Mouse (Mus musculus): ENCODE results near the gene Ccdc162.

The Ccdc162 gene

DNA sequence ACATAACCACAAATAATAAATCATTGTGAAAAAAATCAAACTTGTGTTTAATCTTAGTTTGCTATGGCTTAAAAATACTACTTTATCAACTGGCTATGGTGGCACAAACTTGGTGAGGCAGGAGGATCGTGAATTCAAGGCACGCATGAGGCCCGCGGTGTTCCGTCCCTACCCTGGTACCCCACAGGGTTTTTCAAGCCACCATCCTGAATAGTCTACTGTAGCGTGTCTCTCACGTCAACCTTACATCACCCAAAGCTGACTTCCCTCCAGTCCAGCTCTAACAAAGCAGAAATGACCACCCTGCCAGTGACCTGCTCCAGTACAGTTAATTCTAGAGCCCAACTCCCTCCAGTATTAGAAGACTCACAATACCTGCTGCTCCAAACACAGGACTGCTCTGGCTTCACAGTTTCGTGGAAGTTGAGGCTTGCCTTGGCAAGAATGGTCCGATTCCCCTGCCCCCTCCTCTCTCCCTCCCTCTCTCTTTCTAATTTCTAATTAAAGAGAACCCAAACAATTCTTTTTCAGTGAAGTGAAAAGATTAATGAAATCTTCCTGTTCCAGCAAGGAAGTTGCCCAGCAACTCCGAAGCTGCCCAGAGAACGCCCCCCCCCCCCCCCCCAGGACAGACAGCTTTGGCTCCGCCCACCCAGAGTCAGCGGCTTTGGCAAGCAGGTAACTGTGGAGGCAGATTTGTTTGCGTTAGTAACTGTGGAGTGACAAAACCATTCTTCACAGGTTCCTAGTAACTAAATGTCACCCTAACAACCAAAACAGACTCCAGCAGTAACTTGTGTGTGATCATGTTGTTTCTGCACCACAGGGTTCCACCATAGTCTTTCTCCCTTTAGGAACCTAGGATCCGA lies at the start of gene Ccdc162:
Gene Ccdc162, minus strand, starts transcription at position 606 of the 869 bp plus-strand sequence.
- in situ Hi-C loops (cut with MboI; ENCODE audit: unreplicated experiment in 2 of 2), result no loop called here

DNA sequence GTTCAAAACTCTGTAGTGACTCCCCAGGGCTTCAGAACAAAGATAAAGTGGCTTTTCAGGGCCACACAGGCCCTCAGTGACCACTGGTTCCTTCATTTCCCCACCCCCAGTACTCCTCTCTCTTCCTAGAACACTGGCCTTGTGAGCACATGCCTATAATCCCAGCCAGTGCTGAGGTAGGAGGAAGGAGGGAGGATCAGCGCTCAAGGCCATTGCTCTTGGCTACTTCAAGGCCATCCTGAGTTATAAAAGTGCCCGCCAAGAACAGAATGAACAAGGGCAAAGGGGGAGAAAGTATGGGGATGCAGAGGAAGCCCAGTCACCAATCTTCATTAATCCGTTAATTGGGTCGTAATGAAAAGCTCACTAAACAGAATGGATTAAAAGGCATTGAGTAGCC lies 49.2 kb upstream of the Ccdc162 start:
- in situ Hi-C loops (cut with MboI; ENCODE audit: unreplicated experiment in 2 of 2), result no loop called here

DNA sequence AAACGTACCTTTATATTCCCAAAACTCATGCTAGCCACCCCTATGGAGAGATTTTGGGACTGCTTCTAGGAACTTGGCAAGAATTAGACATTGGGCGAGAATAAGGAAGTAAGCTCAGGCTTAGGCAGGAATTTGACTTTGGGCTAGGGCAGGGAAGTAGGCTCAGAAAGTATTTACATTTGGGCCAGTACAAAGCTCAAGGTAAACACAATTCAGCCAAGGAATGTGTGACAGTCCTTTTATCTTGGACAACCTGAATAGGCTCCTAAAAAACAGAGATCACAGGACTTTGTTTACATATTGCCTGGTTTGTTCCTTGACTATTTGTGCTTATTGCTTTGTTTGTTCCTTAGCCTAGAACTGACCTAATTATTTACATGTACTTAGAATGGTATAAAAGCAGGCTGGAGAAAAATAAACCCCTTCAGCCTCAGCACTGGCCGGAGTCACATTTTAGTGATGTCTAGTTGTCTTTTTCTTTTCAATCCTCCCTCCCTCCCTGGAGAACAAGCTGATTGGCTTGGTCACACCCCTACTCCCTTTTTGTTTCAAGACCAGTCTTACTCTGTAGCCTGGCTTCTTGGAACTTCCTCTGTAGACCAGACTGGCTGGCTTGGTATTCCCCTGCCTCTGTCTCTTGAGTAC lies 47.4 kb upstream of the Ccdc162 start:
- in situ Hi-C loops (cut with MboI; ENCODE audit: unreplicated experiment in 2 of 2), result no loop called here

DNA sequence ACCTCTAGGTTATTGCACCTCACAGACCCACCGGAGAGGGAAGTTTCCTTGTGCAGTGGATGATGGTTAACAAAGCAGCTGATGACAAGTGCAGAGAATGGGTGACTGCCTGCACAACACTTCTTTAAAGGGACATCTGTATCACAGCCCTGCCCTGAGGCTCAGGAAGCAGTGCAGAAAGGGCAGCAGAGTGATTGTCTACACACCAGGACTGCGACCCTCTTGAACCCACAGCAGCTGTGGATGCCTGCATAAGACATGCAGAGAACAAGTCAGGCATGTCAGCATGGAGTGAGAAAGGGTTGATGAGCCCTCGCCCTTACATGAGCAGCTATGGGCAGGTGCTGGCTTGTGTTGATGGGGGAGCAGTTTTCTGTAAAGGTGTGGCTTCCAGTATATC lies 44.4 kb upstream of the Ccdc162 start:
- in situ Hi-C loops (cut with MboI; ENCODE audit: unreplicated experiment in 2 of 2), result no loop called here

DNA sequence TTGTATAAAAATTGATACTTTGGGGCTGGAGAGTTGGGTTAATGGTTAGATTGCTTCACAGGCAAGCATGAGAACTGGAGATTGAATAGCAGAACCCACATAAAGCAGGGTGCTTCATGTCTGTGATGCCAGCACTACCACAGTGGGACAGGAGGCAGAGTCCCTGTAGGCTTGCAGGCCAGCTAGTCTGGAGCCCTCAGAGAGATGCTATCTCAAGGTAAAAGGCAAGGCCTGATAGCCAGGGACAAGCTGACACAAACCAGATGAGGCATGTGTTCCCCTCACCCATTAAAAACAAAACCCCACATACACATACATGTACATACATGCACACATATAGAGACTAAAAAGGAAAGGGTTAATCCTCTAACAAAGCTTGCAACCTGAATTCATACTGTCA lies 41.6 kb upstream of the Ccdc162 start:
- in situ Hi-C loops (cut with MboI; ENCODE audit: unreplicated experiment in 2 of 2), result no loop called here

DNA sequence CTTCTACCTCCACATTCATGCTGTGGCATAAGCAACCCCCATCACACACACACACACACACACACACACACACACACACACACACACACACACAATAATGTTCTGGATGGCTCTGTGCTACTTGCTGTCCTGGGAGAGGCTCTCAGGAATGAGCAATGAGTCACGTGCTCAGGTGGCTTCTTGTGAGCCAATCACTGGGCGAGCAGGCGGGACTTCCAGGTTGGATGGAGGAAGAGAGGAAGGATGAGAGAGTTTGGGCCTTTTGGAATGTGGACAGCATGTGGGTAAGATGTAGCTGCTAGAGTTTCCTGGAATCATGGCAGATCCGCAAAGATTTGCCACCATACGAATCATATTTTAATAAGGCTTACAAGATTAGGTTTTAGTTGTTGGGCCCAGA lies 40.8 kb upstream of the Ccdc162 start:
- in situ Hi-C loops (cut with MboI; ENCODE audit: unreplicated experiment in 2 of 2), result no loop called here

DNA sequence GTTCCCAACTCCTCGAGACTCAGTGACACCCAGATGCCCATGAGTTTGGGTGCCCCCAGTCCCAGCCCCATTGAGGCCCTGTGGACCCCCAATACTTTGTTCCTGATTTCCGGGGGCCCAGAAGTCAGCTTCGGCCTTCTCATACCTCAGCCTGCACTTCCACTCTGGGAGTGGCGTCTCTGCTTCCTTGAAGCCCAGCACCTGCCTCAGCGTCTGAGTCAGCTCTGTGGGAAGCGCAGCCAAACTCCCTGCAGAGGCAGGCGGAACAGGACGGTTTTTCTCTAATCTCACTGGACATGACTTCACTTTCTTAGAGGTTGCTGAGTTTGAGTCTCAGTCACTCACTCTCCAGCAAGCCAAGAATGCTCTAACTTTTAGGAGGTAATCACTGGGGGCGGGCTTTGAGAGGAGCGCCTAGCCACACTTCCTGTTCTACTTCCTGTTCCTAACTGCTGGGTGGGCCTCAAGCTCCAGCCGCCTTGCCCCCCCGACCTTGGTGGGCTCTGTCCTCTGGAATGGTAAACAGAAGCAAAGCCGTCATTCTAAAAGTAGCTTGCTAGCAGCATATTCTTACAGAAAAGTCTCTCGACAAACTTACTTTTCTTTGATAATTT lies 35.5 kb upstream of the Ccdc162 start:
- in situ Hi-C loops (cut with MboI; ENCODE audit: unreplicated experiment in 2 of 2), result no loop called here

DNA sequence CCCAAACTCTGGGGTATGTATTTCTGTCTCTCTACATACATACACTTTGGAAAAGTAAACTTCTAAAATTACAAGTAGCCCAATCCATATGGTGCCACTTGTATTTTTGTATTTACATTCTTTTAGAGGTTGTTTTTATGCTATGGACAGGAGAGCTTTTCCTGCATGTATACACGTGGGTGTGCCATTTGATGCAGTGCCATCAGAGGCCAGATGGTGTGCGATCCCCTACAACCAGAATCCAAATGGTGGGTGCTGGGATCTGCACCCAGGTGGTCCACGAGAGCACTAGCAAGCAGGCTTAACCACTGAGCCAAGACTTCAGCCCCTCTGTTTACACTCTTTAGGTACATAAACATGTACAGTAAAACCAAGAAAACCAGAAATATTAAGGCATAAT lies 32.9 kb upstream of the Ccdc162 start:
- in situ Hi-C loops (cut with MboI; ENCODE audit: unreplicated experiment in 2 of 2), result no loop called here

DNA sequence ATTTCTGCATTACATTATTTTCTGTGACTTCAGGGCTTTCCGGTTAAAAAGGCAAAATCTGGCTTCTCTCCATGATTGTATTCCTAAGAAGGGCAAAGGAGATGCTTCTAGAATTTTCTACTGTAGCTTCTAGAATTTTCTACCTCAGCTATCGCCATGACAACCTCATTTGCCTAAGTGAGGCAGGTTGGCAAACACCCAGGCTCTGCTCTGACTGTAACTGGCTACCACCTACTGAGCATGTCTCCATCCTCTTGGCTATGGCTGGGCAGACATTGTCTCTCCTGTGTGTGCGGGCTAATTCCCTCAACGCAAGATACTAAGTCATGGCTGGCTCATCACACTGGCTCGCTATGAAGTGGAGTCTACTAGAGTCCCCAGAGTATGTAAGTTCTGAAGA lies 30.1 kb upstream of the Ccdc162 start:
- in situ Hi-C loops (cut with MboI; ENCODE audit: unreplicated experiment in 2 of 2), result no loop called here

DNA sequence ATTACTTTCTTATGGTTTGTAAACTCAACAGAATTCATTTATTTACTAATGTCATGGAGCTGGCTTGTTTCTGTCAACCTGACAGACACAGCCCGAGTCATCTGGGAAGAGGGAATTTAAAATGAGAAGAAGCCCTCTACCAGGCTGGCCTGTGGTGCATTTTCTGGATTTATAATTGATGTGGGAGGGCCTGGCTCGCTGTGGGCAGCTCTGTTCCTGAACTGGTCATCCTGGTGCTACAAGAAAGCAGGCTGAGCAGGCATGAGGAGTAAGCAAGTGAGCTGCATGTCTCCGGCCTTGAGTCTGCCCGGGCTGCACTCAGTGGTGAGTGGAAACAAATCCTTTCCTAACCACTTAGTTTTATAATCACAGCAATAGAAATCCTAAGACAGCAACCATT lies 27.6 kb upstream of the Ccdc162 start:
- in situ Hi-C loops (cut with MboI; ENCODE audit: unreplicated experiment in 2 of 2), result no loop called here

DNA sequence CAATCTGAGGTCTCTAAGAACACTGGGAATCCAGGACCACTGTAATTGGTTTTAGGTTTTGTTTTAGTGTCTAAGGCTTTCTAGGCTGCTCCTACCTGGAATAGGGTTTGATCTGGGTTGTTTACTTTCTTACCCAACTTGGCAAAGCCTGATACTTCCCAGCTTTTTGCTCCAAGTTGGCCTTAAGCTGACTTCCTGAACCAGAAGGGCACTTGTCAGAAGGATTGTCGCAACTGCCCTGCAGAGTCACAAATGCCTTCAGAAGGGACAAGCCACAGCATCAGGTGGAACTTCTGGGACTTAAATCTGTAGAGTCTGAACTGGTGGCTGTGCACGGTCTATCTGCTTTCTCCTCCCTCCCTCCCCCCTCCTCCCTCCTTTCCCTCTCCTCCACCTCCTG lies 23.8 kb upstream of the Ccdc162 start:
- in situ Hi-C loops (cut with MboI; ENCODE audit: unreplicated experiment in 2 of 2), result no loop called here

DNA sequence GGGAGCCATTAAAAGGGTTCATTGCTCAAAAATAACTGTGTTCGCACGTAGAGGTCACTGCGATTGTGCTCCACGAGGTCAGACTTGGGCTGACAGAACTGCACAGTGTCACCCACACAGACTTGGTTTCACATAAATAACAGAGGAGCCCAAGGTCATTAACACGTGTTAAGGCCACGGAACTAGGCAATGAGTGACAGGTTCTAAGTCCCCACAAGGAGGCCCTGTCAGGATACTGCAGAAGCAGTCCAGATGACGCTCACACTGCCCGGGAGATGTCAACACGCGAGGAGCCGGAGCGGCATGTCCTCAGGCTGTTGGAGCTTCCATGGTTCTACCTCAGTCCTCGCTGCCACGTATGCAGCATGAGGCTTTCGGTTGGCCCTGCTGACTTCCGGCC lies 20.8 kb upstream of the Ccdc162 start:
- in situ Hi-C loops (cut with MboI; ENCODE audit: unreplicated experiment in 2 of 2), result no loop called here

DNA sequence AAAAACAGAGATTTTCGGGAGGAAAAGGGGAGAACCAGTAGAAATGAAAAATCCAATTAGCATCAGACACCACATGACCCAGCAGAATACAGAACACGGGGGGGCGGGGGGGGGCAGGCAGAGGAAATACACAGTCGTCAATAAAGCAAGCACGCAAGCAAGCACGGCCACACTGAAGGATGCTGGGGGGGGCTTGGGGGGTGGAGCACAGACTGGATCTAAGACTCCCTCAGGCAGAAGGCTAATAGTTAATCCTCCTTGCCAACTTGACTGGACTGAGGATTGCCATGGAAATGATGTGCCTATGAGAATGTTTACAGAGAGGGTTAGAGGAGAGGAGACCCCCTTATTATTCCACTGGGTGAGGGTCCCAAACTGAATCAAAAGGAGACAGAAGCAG lies 19.0 kb upstream of the Ccdc162 start:
- in situ Hi-C loops (cut with MboI; ENCODE audit: unreplicated experiment in 2 of 2), result no loop called here

DNA sequence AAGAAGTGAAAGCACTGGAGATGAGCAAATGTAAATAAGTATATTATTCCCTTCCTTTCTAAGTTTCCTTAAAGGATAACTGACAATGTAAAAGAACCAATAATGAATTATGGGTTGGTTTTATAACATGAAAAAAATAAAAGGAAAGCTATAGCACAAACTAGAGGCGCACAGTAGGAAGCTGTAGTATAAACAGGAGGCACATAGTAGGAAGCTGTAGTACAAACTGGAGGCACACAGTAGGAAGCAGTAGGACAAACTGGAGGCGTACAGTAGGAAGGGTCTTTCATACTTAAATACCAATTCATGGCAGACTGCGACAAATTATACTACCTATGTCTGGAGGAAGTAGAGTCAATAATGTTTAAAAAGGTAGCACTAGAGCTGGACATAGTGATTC lies 16.8 kb upstream of the Ccdc162 start:
- in situ Hi-C loops (cut with MboI; ENCODE audit: unreplicated experiment in 2 of 2), result no loop called here

DNA sequence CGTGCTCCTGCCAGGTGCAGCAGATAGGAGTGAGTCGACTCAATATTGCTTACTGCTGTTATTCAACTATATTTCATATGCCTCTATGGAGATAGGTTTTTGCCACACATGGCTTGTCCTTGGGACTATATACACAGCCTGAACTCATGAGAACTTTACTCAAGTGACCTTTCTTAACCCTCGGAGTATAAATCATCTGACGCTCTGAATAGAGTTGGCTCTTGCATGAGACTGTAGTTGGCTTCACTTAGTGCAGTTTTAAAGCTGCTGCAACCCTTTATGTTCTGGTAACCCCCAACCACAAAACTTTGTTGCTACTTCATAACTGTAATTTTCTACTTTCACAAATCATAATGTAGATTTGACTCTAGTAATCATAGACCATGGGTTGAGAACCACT lies 15.5 kb upstream of the Ccdc162 start:
- in situ Hi-C loops (cut with MboI; ENCODE audit: unreplicated experiment in 2 of 2), result no loop called here

DNA sequence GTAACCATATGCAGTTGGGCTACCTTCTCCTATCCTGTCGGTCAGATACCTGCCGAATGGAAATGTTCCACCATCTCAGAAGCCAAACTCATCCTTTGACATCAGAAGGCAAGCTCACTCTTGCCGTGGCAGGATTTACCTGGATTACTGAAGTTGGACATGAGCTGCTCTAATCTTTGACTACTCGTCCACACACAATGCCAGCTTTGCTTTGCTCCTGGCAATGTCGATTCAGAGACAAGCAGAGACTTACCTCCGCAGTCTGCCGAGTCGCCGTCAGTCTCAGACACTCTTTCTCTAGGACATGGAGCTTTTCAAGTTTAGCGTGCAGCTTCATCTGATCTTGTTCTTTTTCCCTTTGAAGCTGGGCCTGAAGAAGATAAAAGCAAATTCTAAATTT lies 14.3 kb upstream of the Ccdc162 start:
- in situ Hi-C loops (cut with MboI; ENCODE audit: unreplicated experiment in 2 of 2), result no loop called here

DNA sequence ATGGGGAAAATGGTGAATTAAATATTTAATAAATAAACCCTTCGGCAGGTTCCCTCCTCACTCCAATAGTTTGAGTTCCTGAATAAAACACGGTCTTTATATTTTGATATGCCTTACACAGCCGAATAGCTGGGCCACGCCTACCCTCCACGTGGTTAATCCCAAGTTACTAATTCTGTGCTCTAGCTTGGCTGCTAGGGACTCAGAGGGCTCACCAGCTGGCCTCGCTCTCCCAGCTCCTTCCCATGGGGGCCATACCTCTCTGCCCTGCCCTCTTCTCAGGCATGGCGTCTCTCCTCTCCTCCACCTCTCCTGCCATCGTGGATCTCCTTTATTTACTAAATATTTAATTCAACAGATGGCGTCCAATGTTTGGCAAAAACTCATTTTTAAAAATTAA lies 9.8 kb upstream of the Ccdc162 start:
- in situ Hi-C loops (cut with MboI; ENCODE audit: unreplicated experiment in 2 of 2), result no loop called here

DNA sequence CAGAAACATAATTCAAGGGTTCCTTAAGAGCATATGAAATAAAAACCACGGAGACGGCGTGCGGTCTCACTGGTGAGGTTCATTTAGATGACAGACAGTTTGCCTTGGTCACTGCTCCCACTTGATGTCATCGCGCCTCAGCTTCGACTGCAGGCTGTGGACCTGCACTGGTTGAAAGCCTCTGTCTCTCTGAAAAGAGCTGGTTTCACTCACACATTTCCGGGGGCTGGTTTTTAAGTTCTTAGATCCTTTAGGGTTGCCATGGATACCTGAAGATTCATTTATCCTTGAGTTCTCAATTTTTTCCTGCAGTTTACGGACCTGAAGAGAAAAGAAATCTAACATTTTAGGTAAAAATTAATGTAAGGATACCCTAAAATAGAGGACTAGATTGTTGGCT lies 3.2 kb upstream of the Ccdc162 start:
- in situ Hi-C loops (cut with MboI; ENCODE audit: unreplicated experiment in 2 of 2), result no loop called here

DNA sequence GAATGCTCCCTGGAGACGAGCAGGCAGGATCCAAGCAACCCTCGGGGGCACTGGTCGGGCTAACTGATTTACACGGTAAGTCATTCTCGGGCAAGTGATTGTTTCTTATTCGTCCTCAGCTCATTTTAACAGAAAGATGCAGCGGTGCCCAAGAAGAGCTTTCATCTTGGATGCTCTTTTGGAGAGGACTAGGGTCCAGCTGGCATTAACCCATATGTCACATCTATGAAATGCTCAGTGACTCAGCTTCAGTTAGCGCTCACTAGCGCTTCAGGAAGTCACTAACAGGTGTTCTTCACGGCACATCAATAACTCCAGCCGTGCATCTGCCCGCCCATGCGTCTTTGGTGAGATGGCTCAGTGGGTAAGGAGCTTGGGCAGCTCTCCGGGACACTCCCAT lies 877 bp downstream of the Ccdc162 start:
- in situ Hi-C loops (cut with MboI; ENCODE audit: unreplicated experiment in 2 of 2), result no loop called here

DNA sequence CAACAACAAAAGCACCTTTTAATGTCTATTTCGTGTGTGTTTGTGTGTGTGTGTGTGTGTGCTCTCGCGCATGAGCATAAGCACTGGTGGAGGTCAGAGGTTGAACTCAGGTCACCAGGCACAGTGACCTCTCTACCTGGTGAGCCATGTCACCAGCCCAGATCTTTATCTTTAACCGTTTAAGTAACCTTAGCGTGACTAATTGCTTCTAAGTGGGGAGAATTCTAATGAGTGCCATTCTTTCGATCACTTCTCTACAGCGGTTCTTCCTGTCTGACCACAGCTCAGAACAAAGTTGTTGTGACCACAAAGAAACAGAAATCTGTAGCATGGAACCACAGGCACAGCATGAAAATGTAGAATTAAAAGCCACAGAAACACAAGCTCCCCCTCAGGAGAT lies 5.0 kb downstream of the Ccdc162 start:
- in situ Hi-C loops (cut with MboI; ENCODE audit: unreplicated experiment in 2 of 2), result no loop called here

DNA sequence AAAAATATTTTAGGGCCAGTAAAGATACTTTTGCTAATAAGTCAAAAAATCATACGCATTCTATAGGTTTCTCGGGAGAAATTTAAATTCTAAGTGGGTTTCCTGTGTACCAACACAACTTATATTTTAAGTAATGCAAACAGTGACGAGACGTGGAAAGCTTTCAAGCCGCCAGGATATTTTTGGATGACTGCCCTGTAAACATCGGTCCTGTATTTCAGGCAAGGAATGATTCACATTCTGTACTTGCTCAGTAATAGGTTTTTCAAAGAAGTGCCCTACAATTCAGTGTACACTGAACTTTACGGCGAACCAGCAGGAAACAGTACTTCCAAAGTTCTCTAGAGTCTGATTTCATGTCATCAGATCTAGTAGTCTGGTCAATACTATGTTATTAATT lies 5.7 kb downstream of the Ccdc162 start:
- in situ Hi-C loops (cut with MboI; ENCODE audit: unreplicated experiment in 2 of 2), result no loop called here

DNA sequence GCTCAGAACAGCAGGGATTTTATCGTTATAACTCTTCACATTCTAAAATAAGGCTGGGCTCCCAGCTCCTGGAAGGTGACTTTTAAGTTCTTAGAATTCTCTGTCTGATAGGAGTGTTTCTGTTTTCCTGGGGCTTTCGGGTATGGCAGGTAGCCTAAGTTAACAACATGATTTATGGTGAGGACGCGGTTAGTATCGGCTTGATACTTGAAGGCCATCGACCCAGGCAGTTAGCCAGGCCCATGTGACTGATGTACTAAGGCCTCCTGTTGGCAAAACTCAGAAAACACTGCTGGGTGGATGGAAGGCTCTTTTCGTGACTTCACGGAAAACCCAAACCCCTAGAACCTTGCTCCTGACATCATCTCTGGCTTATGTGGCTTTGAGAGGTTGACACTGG lies 7.1 kb downstream of the Ccdc162 start:
- in situ Hi-C loops (cut with MboI; ENCODE audit: unreplicated experiment in 2 of 2), result no loop called here

All from v-Abl transformed pro-B cells (cell line).